Mouse (Mus musculus) heart, adult 2 months (tissue): ENCODE measurements at regions not wholly inside any gene's neighbourhood (a gene's known extent, or its start where the extent isn't known, plus 50 kb on each side); places are given as distances from the start of the nearest gene placed in this dataset.

Experiments
- CTCF ChIP-seq: fragments of 200-600 bp; IDR thresholded peaks from 2 replicates; pipeline ENCODE4 v1.8.1; 2022; ENCODE audit warnings: antibody characterized with exemption, mild to moderate bottlenecking, moderate library complexity
- POLR2A ChIP-seq: fragments of 200-500 bp; IDR thresholded peaks from 2 replicates; pipeline ENCODE4 v1.6.1; 2011; ENCODE audit warnings: mild to moderate bottlenecking, low read depth, low read length, control low read depth; ENCODE audit not compliant: insufficient read depth

DNA sequence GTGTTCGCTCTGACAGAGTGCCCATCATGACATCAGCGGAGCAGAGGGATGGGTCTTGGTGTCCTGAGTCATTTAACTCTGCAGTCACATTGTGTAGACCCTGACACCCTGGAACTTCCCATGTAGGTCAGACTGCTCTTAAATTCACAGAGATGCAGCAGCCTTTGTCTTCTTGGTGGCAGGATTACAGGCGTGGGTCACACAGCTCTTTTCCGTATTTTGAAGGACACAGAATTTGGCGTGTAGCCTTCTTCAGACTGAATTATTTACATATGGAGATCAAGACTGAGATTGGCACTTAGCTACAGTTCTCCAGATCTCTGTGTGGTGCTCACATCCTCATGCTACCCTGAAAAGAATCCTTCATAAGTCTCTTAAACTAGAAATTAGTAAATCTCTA lies 123.7 kb downstream of the Ankrd50 start:
- no peak for TF ChIP-seq CTCF
- no peak for TF ChIP-seq POLR2A
